Mouse (Mus musculus): ENCODE measurements around the gene Pla1a.

DNA sequence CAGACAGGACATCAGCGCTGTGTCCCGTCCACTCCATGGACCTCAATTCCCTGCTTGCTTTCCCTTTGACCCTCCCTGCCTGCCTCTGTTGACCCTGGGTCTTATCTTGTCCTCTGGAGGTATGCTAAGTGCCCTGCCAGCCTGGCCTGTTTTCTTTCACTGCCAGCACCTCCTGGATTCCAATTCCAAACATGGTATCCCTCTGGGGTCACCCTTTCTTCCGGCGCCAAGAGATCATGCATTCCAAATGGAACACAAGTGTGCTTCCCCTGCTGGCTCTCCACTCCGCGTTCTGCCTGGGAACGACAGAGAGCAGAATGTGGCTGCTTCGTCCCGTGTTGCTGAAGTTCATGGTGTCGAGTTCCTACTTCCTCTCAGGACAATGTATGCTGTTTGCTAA is 71.0 kb downstream of the Pla1a start, which contains the start of gene Popdc2:
- TF ChIP-seq CTCF (conservative IDR thresholded peaks at IDR 0.05; ENCODE audit: insufficient read depth, insufficient read length, low read depth, low read length), result no peak
- TF ChIP-seq POLR2A (IDR thresholded peaks at IDR 0.05; ENCODE audit: low read depth, low read length), result no peak
